Mouse (Mus musculus) brain, embryonic 14.5 days (tissue): Measurements from ENCODE around the gene Elovl6.

Source experiments
- CTCF ChIP-seq: fragments of 200-500 bp; IDR thresholded peaks from 2 replicates; pipeline ENCODE4 v1.5.1; 2012; ENCODE audit warnings: inconsistent platforms, mild to moderate bottlenecking, moderate library complexity, borderline replicate concordance; ENCODE audit not compliant: insufficient read depth, insufficient read length; ENCODE audit errors: extremely low read depth
- POLR2A ChIP-seq: fragments of 200-500 bp; IDR thresholded peaks from 2 replicates; pipeline ENCODE4 v1.6.1; 2012; ENCODE audit warnings: mild to moderate bottlenecking, inconsistent platforms, borderline replicate concordance; ENCODE audit not compliant: poor library complexity, insufficient read depth, insufficient read length, severe bottlenecking; ENCODE audit errors: extremely low read depth

DNA sequence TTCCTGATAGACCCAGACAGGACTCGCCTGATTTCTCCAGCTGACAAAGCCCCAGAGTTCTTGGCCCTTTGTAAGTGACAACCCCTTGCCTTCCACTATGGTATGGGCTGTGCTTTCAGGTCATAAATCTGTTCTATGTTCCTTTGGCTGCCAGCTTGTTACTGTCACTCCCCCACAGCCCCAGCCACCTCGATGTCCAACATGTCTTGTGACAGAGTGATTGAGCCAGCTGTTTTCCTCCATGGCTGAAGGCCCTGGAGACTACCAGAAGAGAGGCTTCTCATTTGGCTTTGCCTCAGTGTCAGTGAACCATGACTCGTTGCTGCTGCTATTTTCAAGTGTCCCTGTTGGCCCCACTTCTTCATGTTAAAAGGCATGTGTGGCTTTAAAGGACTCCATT, 113.3 kb downstream of the Elovl6 start:
- TF ChIP-seq POLR2A (no peak), CTCF (no peak)
